13 mouse cellular contexts compared by ENCODE assay signal in genomic region chrX:142574945-142575710, GRCm38 (mm10).
A peak's percentile ranks its signal among the peaks of the same experiment; 100 is the strongest.
DNase-seq lines count a peak whose midpoint lies in the region; ATAC-seq and TF ChIP-seq lines count a peak whose summit lies in the region.
"Had no signal": no experiment of that assay in that cellular context is flagged by ENCODE, and none has a peak within 500 bp of the region (broad histone marks: within the 10 kb centered on the region; RNA-seq: fewer than 3 reads in every experiment).

No protein-coding gene starts in this region.

- TF ChIP-seq EP300 in heart, postnatal 0 days (IDR thresholded peaks at IDR 0.05; ENCODE audit: low read depth), result no peak
- TF ChIP-seq EP300 in liver, postnatal 0 days (IDR thresholded peaks at IDR 0.05; ENCODE audit: low read depth), result peak; percentile 76

- H3K9me3 ChIP-seq in heart, postnatal 0 days (replicated peaks; ENCODE audit: control insufficient read depth, low read length), result no peaks in the 10 kb centered on the region
- H3K9me3 ChIP-seq in heart, embryonic 11.5 days (replicated peaks; ENCODE audit: control insufficient read depth, low read length), result no peaks in the 10 kb centered on the region
- no peaks in the 10 kb centered on the region for H3K9me3 ChIP-seq in E14TG2a.4 (ENCODE audit: low read length)
- H3K9me3 ChIP-seq in liver, postnatal 0 days (ENCODE audit: low read length), result no peaks in the 10 kb centered on the region
- H3K9me3 ChIP-seq: embryonic facial prominence, embryonic 12.5 days; neural tube, embryonic 12.5 days had no signal

- H3K4me1 ChIP-seq in heart, postnatal 0 days (ENCODE audit: control insufficient read depth, insufficient read depth), result no peaks in the 10 kb centered on the region
- H3K4me1 ChIP-seq in heart, embryonic 11.5 days (ENCODE audit: control insufficient read depth, insufficient read depth, low read length), result no peaks in the 10 kb centered on the region
- H3K4me1 ChIP-seq in E14TG2a.4 (replicated peaks; ENCODE audit: low read depth, low read length), result no peaks in the 10 kb centered on the region
- peaks cover 3% of the 10 kb centered on the region; the same call in 1 of the 2 replicates for H3K4me1 ChIP-seq in liver, postnatal 0 days (ENCODE audit: insufficient read depth)
- H3K4me1 ChIP-seq: embryonic facial prominence, embryonic 12.5 days; neural tube, embryonic 12.5 days had no signal

- peak; percentile 53 for DNase-seq in heart, postnatal 0 days (ENCODE audit: low spot score)
- peak; percentile 27 for DNase-seq in R1 (ENCODE audit: low read depth, low spot score)
- DNase-seq in liver, postnatal 0 days, result no peak
- no peak for DNase-seq in kidney, postnatal 10 days
- no peak for DNase-seq in ovary, adult 18-20 months (ENCODE audit: low spot score)
- no peak for DNase-seq in kidney, postnatal 14 days
- DNase-seq: kidney, postnatal 25 days; lung, postnatal 14 days had no signal

- 0 out of 2 replicates have a peak overlapping the region, but pooled peaks have one; percentile 25 for H3K27ac ChIP-seq in heart, postnatal 0 days (ENCODE audit: low read depth)
- H3K27ac ChIP-seq in heart, embryonic 11.5 days (ENCODE audit: low read depth, low read length), result no peak overlapping the region
- no peak overlapping the region for H3K27ac ChIP-seq in liver, postnatal 0 days (ENCODE audit: low read depth)
- H3K27ac ChIP-seq: embryonic facial prominence, embryonic 12.5 days; neural tube, embryonic 12.5 days had no signal

- ATAC-seq in heart, postnatal 0 days (ENCODE audit: insufficient read depth, low read depth), result peak; percentile 51; the same call in 1 of the 2 replicates
- no peak for ATAC-seq in heart, embryonic 11.5 days (replicated peaks; ENCODE audit: insufficient number of reproducible peaks, low FRiP score, low TSS enrichment)
- no peak for ATAC-seq in liver, postnatal 0 days
- ATAC-seq: forebrain, embryonic 16.5 days had no signal

- no peak overlapping the region for H3K9ac ChIP-seq in heart, postnatal 0 days (replicated peaks; ENCODE audit: low read depth, low read length)
- no peak overlapping the region for H3K9ac ChIP-seq in heart, embryonic 11.5 days (ENCODE audit: low read depth, low read length)
- no peak overlapping the region for H3K9ac ChIP-seq in liver, postnatal 0 days (replicated peaks)
- H3K9ac ChIP-seq: embryonic facial prominence, embryonic 12.5 days; neural tube, embryonic 12.5 days had no signal

- H3K4me2 ChIP-seq in heart, postnatal 0 days (ENCODE audit: low read depth, low read length), result no peak overlapping the region
- H3K4me2 ChIP-seq in heart, embryonic 11.5 days, result no peak overlapping the region
- no peak overlapping the region for H3K4me2 ChIP-seq in liver, postnatal 0 days (ENCODE audit: low read depth, low read length)
- H3K4me2 ChIP-seq: embryonic facial prominence, embryonic 12.5 days; neural tube, embryonic 12.5 days had no signal

- no peaks in the 10 kb centered on the region for H3K36me3 ChIP-seq in heart, postnatal 0 days (replicated peaks; ENCODE audit: control insufficient read depth, insufficient read depth, low read length)
- H3K36me3 ChIP-seq in heart, embryonic 11.5 days (ENCODE audit: control insufficient read depth, insufficient read depth, low read length), result no peaks in the 10 kb centered on the region
- no peaks in the 10 kb centered on the region for H3K36me3 ChIP-seq in E14TG2a.4 (ENCODE audit: insufficient read depth, low read length)
- no peaks in the 10 kb centered on the region for H3K36me3 ChIP-seq in liver, postnatal 0 days (replicated peaks; ENCODE audit: insufficient read depth, low read length)
- H3K36me3 ChIP-seq: embryonic facial prominence, embryonic 12.5 days; neural tube, embryonic 12.5 days had no signal

- 42% methylated on average over 10 of the region's 10 CpGs for WGBS in heart, postnatal 0 days
- 46% methylated on average over 10 of the region's 10 CpGs for WGBS in heart, embryonic 11.5 days (ENCODE audit: insufficient replicate concordance)
- WGBS in liver, postnatal 0 days (ENCODE audit: insufficient replicate concordance), result 44% methylated on average over 10 of the region's 10 CpGs

- peak; percentile 46 for TF ChIP-seq CTCF in heart, postnatal 0 days (IDR thresholded peaks at IDR 0.05; ENCODE audit: low read depth)
- TF ChIP-seq CTCF in E14TG2a.4 (conservative IDR thresholded peaks at IDR 0.05; ENCODE audit: low read length), result peak; percentile 61
- TF ChIP-seq CTCF in liver, postnatal 0 days (IDR thresholded peaks at IDR 0.05; ENCODE audit: low read depth), result peak; percentile 46

- H3K4me3 ChIP-seq in heart, postnatal 0 days (ENCODE audit: low read depth, low read length), result no peak overlapping the region
- H3K4me3 ChIP-seq in heart, embryonic 11.5 days (ENCODE audit: low read depth, low read length), result no peak overlapping the region
- no peak overlapping the region for H3K4me3 ChIP-seq in E14TG2a.4 (replicated peaks; ENCODE audit: low read length)
- H3K4me3 ChIP-seq in liver, postnatal 0 days (ENCODE audit: low read depth, low read length), result no peak overlapping the region
- H3K4me3 ChIP-seq: embryonic facial prominence, embryonic 12.5 days; neural tube, embryonic 12.5 days had no signal

- no peaks in the 10 kb centered on the region for H3K27me3 ChIP-seq in heart, postnatal 0 days (ENCODE audit: control insufficient read depth, insufficient read depth, low read length)
- no peaks in the 10 kb centered on the region for H3K27me3 ChIP-seq in heart, embryonic 11.5 days (ENCODE audit: control insufficient read depth, insufficient read depth, low read length)
- no peaks in the 10 kb centered on the region for H3K27me3 ChIP-seq in E14TG2a.4 (ENCODE audit: insufficient read depth, low read length)
- H3K27me3 ChIP-seq in liver, postnatal 0 days (ENCODE audit: insufficient read depth, low read length), result no peaks in the 10 kb centered on the region
- H3K27me3 ChIP-seq: embryonic facial prominence, embryonic 12.5 days; neural tube, embryonic 12.5 days had no signal

Comparison
In these comparisons a context has a peak if more than half of its experiments do, and no peak if none do; other contexts are left out.
1. DNase-seq: peak in heart, postnatal 0 days (single experiment) and R1 (single experiment); none in liver, postnatal 0 days (single experiment), kidney, postnatal 10 days (single experiment), ovary, adult 18-20 months (single experiment) and kidney, postnatal 14 days (single experiment).
2. Peak in every context shown above with its lines, with median percentiles within 50 percentile points of each other: CTCF ChIP-seq.